Mouse (Mus musculus) neural tube, postnatal 0 days (tissue): ENCODE measurements around the gene Ncstn. TPM values are rescaled to one million over a fixed set of nuclear protein-coding genes. Genes with fewer than 3 reads are reported as not detected.

Source experiments
- polyA plus RNA-seq: library from polyadenylated mRNA; unstranded; fragments of >200 nt; fragmentation: Nextera tagmentation; extraction: Ambion mirVana; gene quantifications from 2 replicates; pipeline ENCODE4 v1.2.1, GENCODE M21; 2015

Gene Ncstn
- polyA plus RNA-seq = 86.3 and 89.9 TPM in 2 replicates

DNA sequence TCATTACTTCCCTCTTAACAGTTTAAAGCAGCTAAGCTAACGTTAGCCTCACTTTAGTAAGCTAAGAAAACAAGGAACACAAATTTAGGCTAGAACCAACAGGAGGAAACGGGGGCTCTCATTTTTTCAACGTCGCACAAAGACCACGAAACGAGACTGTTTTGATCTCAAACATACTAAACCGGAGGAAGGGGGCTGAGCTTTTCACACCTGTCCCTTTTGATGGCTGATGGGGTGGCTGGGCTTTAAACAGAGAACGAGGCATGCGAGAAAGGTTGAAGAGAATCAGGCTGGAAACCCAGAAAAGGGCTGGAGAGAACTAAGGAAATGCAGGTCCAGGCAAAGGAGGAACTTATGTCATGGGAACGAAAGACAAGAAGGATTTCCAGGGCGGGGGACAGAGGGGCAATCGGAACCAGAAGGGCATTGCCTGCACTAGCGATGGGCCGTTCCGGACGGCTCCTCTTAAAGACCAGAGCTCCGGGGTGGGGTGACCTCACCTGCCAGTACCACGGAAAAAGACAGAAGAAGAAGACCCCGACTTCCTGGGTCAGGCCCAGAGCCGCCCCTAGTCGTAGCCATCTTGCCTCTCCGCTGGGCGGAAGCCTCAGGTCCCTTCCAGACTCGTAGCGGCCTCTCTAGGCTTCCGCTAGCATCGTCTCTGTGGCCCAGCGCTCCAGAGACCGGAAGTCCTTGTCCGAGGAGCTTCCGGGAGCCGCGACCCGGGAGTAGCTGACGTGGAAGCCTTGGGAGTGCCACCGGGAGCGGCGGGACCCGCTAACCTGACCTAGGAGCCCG, at the start of gene Ncstn, which contains the start of gene Copa:
TSS of gene Ncstn (minus strand) at position 695 of the 798 bp plus-strand sequence.
TSS of gene Copa (plus strand) at position 429 of the 798 bp plus-strand sequence.

DNA sequence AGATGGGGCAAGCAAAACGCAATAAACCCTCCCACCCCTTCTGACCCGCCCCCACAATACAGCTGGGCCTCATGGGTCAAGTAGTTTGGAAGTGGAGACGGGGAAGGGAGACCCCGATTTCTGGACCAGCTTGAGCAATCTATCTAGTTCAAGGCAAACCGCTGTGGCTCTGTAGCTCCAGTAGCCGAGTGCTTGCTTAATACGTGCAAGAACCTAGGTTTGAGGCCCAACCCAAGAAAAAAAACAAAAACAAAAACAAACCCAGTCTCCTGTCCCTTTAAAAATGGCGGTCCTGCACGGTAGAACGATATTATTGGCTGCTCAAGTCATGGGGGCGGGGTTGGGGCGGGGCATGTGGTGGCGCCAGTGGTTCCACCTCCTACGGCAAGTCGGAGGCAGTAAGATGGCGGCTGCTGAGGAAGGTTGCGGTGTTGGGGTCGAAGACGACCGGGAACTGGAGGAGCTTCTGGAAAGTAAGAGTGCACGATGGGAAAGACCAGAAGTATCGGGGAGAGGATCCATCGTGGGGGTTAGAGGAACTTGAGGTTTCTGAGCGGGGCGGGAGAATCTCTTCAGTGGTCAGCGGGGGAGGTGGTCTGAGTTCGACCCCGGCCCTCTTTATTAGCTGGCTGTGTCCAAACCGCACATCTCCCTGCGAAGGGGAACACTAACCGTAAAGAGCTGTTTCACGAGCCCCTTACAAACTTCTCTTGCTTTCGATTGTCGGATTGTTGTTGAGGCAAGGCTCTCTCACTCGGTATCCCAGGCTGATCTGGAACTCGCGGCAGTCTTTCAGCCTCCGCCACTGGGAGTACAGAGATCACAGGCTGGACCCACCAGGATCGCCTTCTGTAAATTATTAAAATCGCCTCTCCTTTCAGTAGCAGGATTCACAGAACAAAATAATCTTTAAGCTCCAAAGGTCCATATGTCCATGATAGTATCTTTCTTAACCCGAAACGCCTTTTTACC, 44.1 kb upstream of the Ncstn start, which contains the start of gene Pex19:
TSS of gene Pex19 (plus strand) at position 380 of the 972 bp plus-strand sequence.

DNA sequence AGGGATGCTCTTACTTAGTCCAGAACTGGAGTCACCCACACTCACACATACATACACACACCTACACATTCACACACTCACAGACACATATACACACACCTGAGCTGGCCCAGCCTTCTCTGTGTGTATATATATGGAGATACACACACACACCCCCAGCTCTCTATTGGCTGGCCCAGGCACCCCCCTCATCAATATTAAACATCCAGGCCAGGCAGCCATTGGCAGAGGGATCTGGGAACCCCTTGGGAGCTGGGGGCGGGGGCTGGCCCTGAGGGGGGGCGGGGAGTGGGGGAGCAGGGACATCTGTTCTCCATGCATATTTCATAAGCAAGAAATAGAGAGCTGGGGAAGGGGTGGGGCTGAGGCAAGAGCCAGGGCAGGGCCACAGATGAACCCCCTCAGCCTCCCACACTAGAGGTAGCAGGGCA, 25.1 kb downstream of the Ncstn start, which contains the start of gene Nhlh1:
TSS of gene Nhlh1 (minus strand) at position 83 of the 431 bp plus-strand sequence.

DNA sequence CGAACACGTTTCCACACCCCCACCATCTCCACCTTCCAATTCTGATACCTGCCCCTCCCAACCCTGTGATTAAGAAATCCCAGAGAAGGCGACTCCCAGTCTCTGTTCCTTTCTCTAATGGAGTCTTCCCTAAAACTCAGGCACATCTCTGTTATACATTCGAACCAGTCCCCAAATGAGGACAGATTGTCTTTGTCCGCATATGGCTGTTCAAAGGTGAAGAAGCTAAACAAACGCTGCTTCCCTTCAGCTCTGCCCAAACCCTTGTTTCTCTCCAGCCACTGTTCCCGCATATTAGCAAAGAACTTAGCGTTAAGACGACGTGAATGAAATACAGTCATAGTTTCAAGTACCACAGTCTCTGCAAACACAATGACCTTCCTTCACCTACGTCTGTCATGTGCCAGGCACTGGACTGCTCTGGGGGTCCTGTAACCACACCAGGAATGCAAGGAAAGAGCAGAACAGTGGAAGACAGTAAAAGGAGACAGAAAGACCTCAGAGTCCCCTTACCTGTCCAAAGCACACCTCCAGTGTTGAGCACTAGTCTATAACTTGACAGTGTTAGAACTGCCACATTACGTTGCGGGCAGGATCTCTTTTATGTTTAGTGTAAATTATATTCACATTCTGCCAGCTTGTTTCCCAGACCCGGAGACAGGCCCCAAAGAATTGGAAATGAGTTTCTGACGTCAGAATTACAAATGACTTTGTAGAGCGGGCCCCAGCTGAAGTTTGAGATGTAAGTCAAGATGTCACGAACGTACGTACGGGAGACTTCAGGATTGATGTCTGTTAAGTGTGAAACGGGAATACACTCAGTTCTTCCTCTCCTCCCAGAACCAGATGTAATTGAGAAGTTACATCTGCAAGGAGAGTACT, 54.0 kb downstream of the Ncstn start, which contains the start of gene Vangl2:
TSS of gene Vangl2 (minus strand) at position 51 of the 882 bp plus-strand sequence.

Other genes starting within 250 kb of the Ncstn start
- gene Cd84, start 243.1 kb downstream of the Ncstn start, polyA plus RNA-seq = 2.2 and 3.2 TPM in 2 replicates
- not detected in 2 replicates for gene Gm10521, start 187.1 kb downstream of the Ncstn start, polyA plus RNA-seq
- 0.17 and 0.49 TPM in 2 replicates for gene Slamf6, start 165.3 kb downstream of the Ncstn start, polyA plus RNA-seq
- gene Vangl2, start 54.4 kb downstream of the Ncstn start, polyA plus RNA-seq = 33.8 and 37.6 TPM in 2 replicates
- 1.2 and 1.8 TPM in 2 replicates for gene Nhlh1, start 25.2 kb downstream of the Ncstn start, polyA plus RNA-seq
- 110 and 122 TPM in 2 replicates for gene Copa, start 266 bp downstream of the Ncstn start, polyA plus RNA-seq
- gene Pex19, start 44.0 kb upstream of the Ncstn start, polyA plus RNA-seq = 135 and 145 TPM in 2 replicates
- 74.8 and 76.1 TPM in 2 replicates for gene Dcaf8, start 65.3 kb upstream of the Ncstn start, polyA plus RNA-seq
- 422 and 475 TPM in 2 replicates for gene Pea15a, start 124.0 kb upstream of the Ncstn start, polyA plus RNA-seq
- gene Casq1, start 137.1 kb upstream of the Ncstn start, polyA plus RNA-seq = 1.4 and 1.8 TPM in 2 replicates
- 0.04 TPM in 1 of 2 replicates, not detected in the other for gene Atp1a4, start 175.6 kb upstream of the Ncstn start, polyA plus RNA-seq
- gene Igsf8, start 178.8 kb upstream of the Ncstn start, polyA plus RNA-seq = 101 and 117 TPM in 2 replicates
- 146 and 149 TPM in 2 replicates for gene Atp1a2, start 215.3 kb upstream of the Ncstn start, polyA plus RNA-seq
- gene Kcnj9, start 246.5 kb upstream of the Ncstn start, polyA plus RNA-seq = 4.0 and 5.0 TPM in 2 replicates